Mouse (Mus musculus) kidney, adult 18-20 months (tissue): ENCODE measurements around the gene Csf2rb.

ENCODE experiments used
- DNase-seq: peaks from one replicate; pipeline ENCODE4 v3.0.0; 2021

The Csf2rb gene

DNA sequence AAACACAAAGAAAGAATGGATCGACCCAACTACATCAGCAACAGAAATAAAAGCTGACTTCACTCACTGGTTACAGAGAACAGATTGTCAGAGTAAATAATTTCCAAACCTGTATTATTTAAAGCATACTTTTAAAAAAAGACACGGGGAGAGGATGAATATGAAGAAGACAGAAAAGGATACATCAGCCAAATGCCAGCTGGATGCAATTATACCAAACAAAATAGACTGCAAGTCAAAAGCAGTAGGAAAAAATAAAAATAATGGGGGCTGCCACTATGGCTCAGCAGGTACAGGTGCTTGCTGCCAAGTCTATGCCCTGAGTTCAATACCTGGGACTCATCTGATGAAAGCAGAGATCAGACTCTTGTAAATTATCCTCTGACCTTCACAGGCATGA lies 54.7 kb downstream of the Csf2rb start:
- DNase-seq: no peak

DNA sequence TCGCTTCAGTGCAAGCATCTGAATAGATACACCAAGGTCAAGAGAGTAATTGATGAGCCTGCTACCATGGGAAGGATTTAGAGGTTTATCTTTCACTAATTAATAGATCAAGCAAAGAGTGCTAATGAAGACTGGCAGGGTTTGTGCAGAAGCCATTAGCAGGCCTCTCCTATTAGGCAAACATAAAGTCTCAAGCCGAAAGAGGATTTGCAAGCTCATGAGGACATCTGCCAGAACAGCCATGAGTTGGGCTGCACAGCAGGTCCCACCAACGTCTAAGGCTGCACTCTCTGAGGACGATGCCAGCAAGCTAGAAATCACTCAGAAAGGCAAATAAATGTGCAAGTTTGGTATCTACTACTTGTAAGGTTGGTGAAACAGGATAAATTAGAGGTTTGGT lies 55.2 kb downstream of the Csf2rb start:
- no peak for DNase-seq

DNA sequence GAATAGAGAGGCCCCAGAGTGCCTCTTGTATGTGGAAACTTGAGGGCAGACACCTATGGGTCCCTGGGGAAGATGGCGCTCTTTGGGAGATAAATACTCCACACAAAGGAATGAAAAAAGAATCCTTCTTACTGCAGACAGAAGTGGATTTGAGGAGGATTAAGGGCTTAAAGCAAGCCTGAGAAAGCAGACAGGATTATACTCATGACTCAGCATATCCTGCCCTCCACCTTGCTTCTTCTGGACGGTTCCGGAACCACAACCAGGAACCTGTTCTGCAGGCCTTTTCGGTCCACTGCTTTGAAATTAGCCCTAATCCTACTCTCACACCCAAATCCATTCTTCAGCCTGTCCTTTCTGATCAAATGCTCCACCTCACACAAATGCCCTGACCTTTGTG lies 56.6 kb downstream of the Csf2rb start:
- DNase-seq: peak; percentile 14

DNA sequence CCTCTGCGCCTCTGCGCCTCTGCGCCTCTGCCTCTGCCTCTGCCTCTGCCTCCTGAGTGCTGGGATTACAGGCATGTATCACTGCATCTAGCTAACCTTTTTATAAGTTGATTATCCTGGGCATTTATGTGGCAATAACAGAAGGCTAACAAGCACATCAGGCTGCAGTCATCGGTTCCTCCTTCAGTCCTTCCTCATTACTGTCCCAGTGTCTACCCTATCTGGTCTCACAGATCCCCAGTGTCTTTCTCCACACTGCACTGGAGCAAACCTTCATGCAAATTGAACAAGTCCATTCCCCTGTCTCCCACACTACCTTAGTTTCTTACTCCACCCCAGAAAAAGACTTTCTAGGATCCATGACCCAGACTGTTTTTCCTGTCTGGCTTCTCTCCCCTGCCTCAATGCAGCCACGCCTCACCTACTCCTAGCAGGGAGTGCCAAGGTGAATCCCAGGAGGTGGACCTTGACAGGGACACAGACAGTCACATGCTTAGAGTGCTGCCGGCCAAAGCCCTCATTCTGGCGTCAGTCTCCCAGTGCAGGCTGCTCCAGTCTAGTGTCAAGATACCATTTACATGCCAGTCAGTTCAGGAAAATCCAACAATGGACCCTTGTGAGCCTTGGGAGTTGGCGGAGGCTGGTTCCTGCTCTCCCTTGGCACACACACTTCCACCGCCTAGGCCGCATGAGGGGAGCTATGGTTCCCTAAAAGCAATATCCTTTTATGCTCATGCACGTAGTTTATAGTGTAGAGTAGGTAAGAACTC lies 58.1 kb downstream of the Csf2rb start:
- peak; percentile 75 for DNase-seq

DNA sequence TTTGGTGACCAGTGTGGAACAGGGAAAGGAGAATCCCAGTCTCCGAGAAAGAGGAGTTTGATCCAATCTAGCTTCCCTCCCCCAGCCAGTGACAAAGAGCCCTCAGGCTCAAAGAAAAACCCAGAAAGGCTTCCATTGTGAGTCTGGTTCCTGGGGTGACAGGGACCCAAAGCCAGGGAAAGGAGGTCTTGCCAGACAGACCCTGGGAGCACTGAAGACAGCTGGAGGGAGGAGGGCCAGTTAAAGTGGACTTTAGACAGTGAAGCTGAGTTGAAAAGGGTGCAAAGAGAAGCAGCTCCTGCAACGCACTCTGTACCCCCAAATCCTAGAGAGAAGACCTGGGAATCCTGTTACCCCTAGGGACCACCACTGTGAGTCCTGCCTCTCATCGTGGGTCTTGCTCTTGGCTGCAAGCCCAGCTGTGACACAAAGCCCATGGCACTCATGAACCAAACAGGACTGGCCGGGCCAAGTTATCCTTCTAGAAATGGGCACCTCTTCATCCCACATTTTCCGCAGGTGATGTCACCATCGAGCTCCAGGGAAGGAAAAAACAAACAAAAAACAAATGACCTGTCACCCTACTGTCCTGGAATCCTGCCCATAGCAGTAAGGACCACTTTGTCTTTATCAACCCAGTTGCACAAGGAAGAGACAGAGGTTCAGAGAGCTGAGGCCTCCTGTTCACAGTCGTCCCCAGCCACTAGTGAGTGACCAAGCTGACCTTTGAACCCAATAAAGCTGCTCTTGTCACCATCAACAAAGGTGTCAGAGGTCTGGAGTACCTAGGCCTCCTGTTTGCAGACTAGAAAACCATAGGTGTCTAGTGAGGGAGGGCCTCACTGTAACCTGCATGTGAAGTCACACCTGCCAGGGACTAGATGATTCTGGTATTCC lies 58.9 kb downstream of the Csf2rb start:
- no peak for DNase-seq

DNA sequence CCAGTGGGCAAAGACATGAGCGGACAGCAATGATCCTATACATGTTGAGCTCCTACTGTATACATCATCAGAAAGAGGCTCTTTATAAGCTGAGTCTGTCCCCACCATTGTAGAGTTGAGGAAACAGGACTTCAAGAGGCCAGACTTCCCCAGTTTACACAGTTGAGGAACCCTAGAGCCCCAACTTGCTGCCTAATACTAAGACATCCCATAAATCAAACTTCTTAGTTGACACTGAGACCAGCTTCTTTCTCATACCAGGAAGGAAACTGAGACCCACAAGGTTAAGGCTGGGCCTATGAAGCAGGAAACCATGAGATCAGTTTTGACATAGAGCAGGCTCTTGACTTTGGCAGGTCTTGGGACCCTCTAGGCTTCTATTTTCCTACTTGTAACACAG lies 60.0 kb downstream of the Csf2rb start:
- no peak for DNase-seq

DNA sequence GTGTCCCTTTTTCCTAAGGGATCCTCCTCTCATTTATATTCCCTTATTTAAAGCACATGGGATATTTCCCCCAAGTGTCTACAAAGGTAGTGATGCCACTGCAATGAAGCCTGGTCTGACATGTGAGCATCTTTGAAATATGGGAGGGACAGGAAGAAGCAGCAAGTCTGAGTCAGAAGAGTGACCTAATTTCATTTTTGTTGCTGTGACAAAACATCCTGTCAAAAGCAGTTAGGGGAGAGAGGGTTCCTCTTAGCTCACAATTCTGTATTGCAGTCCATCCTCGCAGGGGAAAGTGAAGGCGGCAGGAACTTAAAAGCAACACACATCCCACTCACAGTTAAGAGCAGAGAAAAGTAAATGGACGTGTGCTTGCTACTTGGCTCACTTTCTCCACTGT lies 65.3 kb downstream of the Csf2rb start:
- no peak for DNase-seq

DNA sequence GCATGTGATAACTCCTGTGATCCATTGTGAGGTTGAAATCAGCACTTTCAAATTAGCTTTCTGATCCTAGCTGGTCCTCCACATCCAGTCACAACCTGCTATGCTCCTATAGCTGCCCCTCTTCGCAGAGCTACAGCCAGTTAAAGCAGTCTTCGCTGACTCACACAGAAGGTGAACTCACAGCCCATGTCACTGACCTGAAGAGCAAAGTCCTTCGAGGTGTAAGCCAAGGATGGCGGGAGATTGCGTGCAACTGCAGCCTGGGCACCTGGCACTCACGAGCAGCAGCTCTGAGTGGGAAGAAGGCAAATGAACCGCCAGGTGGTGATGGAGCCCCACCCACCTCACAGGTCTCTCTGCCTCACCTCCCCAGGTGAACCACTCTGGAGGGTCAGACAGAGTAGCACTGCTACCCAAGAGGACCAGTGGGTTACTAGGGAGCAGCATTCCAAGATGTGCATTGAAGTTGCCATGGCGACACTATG lies 70.0 kb downstream of the Csf2rb start, which contains the start of gene Tex33:
TSS of gene Tex33 (minus strand) at position 435 of the 485 bp plus-strand sequence.
- no peak for DNase-seq

DNA sequence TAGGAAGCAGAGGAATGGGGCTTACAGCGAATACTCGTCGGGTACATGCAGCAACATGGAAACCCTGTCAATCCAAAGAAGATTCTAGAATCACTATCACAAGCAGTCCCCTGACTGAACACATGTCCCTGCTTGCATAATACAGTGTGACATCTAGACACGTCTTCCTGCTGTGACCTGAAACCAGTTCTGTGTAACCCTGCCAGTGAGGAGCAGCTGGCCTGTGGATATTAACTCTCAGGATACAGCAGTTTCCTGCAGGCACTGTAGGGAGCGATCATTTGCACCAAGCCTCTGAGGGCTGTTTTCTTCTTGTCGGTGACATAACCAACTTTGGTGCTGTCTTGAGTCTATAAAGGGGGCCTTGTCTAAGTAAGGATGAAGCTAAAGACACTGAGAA lies 75.8 kb downstream of the Csf2rb start:
- DNase-seq: no peak

DNA sequence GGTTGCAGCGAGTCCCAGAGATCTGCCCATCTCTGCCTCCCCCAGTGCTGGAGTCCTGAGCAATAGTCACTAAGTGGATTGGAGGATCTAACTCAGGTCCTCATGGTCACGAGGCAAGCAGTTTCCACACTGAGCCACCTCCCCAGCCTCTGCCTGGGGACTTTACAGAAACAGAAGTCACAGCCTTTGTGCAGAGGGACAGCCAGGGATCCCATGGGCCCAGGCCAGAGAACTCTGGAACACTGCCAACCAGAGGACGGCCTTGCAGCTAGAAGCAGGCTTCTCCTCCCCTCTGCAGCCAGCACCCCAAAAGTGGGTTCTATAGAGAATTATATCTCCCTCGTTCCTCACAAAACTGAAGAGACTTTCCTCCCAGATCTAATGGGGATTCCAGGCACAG lies 76.4 kb downstream of the Csf2rb start:
- peak; percentile 72 for DNase-seq

DNA sequence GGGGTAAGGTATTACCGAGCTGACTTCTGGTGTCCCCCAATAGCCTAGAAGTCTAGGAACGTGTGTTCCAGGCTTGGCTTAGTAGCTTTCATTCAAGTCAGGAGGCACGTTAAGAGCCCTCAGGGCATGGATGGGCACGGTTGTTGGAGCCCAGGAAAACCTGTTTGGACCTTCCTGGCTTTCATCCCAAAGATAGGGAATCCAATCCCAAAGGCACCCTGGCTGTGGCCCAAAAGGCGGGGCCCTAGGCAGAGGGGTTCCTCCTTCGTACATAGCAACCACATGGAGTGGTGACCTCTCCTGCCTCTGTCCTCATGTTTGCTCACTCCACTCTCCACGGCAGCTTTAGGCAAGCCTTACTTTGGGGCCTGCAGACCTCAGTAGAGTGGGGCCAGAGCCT lies 76.9 kb downstream of the Csf2rb start:
- peak; percentile 53 for DNase-seq

DNA sequence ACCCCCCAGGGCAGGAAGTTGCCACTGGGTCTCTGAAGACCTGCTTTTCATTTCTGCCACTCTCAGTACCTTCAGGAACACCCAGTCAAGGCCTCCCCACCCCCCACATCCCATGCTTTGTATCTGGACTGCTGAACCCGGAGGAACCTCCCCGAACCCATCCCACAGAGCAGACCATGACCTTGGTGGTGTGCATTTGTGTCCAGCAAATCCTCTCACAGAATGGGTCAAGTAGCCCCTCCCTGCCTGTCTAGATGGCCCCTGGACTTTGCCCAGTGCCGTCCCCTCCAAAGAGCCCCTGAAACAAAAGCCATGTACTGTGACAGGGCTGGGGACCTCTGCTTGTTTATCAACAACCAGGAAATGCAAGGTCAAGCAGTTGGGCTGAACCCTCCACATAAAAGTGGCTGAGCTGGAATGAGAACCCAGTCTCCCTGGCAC lies 77.8 kb downstream of the Csf2rb start:
- peak; percentile 69 for DNase-seq
